Mouse (Mus musculus) heart, adult 8-10 months (tissue): ENCODE measurements around the gene Gm43518. TPM values are rescaled to one million over a fixed set of nuclear protein-coding genes. Genes with fewer than 3 reads are reported as not detected.

Source experiments
- DNase-seq: peaks from one replicate; pipeline ENCODE4 v3.0.0; 2022; ENCODE audit warnings: low spot score
- total RNA-seq, 4 experiments: library from RNA; stranded (reverse); gene quantifications; 2 replicates each; pipeline ENCODE4 v1.2.4; 2022

Gene Gm43518
- total RNA-seq, 4 experiments from 2014 or later: 0.92 TPM; not detected in 3

DNA sequence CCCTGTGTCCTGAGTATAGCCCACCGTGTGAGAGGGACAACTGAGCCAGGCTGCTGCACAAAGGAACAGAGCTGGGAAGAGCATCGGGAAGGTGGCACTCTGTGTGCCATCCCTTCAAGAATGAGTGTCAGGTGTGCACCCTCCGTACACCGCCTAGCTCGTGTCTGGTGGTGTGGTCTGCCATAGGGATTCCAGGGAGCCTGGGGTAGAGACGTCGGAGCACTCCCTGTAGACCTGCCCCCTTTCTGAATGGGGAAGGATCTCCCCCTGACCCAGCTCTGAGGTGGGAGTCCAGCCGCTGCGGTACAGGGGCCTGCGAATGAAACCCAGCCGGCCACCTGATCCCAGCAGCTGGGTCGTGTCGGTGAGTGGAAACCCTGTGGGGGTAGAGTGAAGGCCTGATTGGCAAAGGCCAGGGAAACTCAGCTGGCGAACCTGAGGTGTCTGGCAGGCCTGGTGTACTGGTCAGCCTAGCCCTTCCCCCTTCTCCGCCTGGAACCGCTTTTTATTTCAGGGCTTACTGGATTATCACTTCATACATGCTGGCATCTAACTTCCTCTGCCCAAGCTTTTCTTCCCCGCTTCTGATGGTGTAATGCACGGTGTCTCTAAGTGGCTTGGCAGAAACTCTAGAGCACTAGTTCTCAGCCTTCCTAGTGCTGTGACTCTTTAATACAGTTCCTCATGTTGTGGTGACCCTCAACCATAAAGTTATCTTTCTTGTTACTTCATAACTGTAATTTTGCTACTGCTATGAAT lies 52.2 kb downstream of the Gm43518 start:
- no peak for DNase-seq

DNA sequence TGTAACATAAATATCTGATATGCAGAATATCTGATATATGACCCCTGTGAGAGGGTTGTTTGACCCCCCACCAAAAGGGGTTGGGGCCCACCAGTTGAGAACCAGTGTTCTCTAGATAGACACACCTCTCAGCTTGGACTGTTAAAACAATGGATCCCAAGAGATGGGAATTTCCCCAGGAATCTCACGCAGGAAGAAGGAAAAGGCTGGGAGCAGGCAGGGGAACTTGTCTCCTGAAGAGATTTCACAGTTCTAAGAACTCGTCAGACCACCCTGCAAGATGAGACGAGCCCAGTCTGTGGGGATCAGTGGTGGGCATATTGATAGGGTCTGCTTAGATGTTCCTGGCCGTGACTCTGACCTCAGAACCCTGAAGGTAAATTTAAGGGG lies 52.8 kb downstream of the Gm43518 start:
- peak; percentile 51 for DNase-seq

DNA sequence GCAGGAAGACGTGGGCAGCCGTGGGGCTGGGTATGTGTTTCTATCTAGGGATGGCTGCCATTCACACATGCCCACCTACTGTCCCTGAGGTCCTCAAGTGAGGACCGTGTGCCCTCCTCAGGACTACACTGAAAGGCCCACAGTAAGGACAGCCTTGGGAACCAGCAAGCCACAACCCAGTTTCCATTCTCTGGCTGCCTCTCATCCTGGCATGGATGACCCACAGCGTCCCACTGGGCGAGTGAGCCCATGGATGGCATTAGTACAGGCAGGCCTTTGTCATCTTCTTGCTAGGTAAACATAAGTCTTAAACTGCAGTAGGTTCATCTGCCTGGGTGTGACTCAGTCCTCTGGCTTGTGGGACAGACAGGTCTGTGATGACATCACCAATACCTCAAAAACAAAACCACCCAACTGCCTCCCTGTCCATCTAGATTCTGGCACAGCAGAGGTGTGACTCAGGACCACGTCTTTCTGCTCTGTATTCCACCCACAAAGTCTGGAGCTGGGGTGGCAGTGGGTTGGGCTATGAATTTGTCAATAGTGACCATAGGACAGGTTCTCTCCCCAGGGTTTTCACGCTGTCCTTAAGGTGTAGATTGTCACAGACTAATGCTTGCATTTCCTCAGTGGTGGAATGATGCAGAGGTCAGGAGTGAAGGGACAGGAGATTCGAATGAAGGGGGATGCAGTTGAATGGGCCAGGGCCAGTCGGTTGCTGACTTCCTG lies 53.5 kb downstream of the Gm43518 start:
- DNase-seq: no peak

DNA sequence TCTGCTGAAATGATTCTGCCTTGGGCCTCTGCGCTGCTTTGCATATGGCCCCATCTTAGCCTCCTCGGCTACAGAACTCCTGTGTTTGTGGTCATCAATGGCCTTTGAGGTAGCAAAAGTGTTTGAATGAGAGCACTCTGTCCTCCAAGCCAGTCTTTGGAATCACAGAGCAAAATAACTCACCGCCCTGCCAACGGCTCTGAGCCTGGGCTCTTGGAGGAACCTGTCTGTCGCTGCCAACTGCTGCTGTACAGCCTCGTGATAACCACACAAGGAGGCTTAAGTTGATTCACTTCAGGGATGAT lies 54.0 kb downstream of the Gm43518 start:
- peak; percentile 42 for DNase-seq

DNA sequence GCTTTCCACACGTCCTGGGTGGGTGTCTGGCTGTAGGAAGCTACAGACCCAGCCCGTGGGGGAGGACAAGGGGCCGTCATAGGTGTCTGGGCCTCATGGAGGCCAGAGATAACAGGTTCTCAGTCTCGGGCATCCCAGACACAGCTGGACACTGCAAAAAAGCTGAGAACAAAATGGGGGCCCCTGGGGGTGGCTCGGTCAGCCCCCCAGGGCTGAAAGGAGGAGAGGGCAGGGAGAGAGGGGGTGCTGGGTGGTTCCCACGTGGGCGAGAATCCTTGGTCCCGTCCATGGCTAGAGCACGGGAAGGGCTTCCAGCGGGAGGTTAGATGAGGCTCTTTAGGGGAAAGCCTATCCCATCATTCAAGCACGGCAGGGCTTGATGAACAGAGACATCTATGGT lies 55.6 kb downstream of the Gm43518 start:
- DNase-seq: no peak

DNA sequence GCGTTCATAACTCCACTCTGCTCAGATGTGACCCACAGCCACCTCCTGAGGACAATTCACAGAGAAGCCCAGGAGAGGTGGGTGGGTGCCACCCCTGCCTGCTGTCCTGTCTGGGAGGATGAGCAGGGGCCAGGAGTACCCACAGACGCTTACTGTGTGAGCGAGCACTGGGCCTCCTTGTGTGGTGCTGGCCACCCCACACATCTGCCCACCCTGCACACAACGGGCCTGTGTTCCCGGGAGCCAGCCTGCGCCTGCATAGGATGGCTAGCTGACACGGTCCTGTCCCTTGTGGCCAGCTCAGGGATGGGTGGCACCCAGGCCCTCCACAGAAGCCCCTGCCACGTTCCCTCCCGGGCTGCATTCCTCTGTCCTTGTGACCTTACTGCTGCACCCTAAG lies 58.2 kb downstream of the Gm43518 start:
- no peak for DNase-seq

DNA sequence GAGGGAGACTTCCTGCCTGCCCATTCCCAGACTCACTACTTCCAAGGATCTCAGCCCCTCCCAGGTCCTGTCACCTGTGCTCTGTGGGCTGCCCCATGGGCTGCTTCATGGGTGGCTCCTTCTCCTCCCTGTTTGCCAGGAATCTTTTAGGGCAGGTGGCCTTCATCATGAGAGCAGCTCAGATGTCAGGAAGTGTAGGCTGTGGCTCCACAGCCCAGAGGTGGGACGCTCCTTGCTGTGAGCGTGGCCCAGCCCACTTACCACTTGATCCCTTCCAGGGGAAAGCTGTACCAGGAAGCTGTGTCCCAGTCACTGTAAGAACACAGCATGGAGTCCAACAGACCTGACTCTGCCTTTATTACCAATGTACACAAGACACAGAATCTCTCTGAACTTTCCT lies 59.7 kb downstream of the Gm43518 start:
- DNase-seq: no peak

DNA sequence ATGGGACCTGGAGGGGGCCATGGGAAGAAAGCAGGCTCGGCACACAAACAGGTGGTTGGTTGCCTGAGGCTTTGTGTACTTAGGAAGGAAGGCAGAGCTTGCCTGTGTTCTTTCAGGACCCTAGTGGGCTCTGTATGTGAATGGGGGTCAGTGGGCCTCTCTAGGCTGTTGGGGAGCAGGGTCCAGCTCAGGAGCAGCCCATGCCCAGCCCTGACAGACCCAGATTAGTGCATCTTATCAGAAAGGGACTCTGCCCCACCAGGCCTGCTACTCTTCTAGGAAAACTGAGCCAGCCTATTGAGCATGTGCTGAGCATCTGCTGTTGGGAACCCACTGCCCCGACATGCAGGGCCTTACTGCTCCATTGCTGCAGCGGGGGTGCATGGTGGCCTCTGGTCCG lies 60.3 kb downstream of the Gm43518 start:
- DNase-seq: no peak

Other genes with a start within 250 kb of the Gm43518 start
- 100 to 1,000 TPM; 213 to 261 (median 228) TPM for gene Clip1, start 242.8 kb upstream of the Gm43518 start, total RNA-seq
- 10 to 100 TPM; 18.3 to 22.5 (median 20.3) TPM for gene Zcchc8, start 206.3 kb upstream of the Gm43518 start, total RNA-seq
- gene Rsrc2, start 178.0 kb upstream of the Gm43518 start, total RNA-seq: 10 to 100 TPM; 33.8 to 42.7 (median 39.4) TPM
- gene Kntc1, start 177.7 kb upstream of the Gm43518 start, total RNA-seq: under 1 TPM; 0.11 to 0.53 (median 0.42) TPM
- 1 to 10 TPM in 1 of 4 experiments, under 1 TPM in 2, not detected in 1; 0.12 to 2.0 (median 0.22) TPM for gene Hcar2, start 61.9 kb upstream of the Gm43518 start, total RNA-seq
- gene Hcar1, start 47.4 kb upstream of the Gm43518 start, total RNA-seq: under 1 TPM; 0.31 to 0.52 (median 0.42) TPM
- gene Denr, start 20.2 kb upstream of the Gm43518 start, total RNA-seq: 10 to 100 TPM; 45.9 to 52.4 (median 50.6) TPM
- 1 to 10 TPM in 3 of 4 experiments, under 1 TPM in 1; 0.60 to 3.8 (median 2.0) TPM for gene Ccdc62, start 3.3 kb downstream of the Gm43518 start, total RNA-seq
- gene Hip1r, start 46.2 kb downstream of the Gm43518 start, total RNA-seq: 10 to 100 TPM; 11.5 to 15.5 (median 13.7) TPM
- 10 to 100 TPM; 13.7 to 24.0 (median 16.5) TPM for gene Vps37b, start 104.9 kb downstream of the Gm43518 start, total RNA-seq
- gene Abcb9, start 168.4 kb downstream of the Gm43518 start, total RNA-seq: 10 to 100 TPM in 3 of 4 experiments, 1 to 10 TPM in 1; 9.5 to 11.9 (median 11.1) TPM
- gene Ogfod2, start 184.9 kb downstream of the Gm43518 start, total RNA-seq: 10 to 100 TPM; 14.1 to 20.7 (median 19.2) TPM
- 10 to 100 TPM; 34.8 to 38.4 (median 37.4) TPM for gene Arl6ip4, start 188.7 kb downstream of the Gm43518 start, total RNA-seq